Mouse (Mus musculus) lung, embryonic 14.5 days (tissue): ENCODE measurements at regions not wholly inside any gene's neighbourhood (a gene's known extent, or its start where the extent isn't known, plus 50 kb on each side); places are given as distances from the start of the nearest gene placed in this dataset.

ENCODE experiments used
- ATAC-seq: fragments of 200-750 bp; cut with Nextera tagmentation; 2 replicates; pipeline ENCODE4 v1.8.0; 2017; ENCODE audit warnings: mild to moderate bottlenecking, moderate TSS enrichment, moderate library complexity; ENCODE audit not compliant: insufficient read depth
- DNase-seq: peaks from one replicate; pipeline ENCODE4 v3.0.0-alpha.2; 2015
- H3K27ac ChIP-seq: fragments of 300-500 bp; sonication (generic); 2 replicates; pipeline ENCODE4 v1.5.1; 2014; ENCODE audit warnings: low read depth, mild to moderate bottlenecking, moderate library complexity
- H3K27me3 ChIP-seq: fragments of 300-500 bp; sonication (generic); 2 replicates; pipeline ENCODE4 v1.6.1; 2014; ENCODE audit warnings: low read length, control low read depth; ENCODE audit not compliant: insufficient read depth
- H3K36me3 ChIP-seq: fragments of 300-500 bp; sonication (generic); 2 replicates; pipeline ENCODE4 v1.6.1; 2014; ENCODE audit warnings: control low read depth; ENCODE audit not compliant: insufficient read depth
- H3K4me1 ChIP-seq: fragments of 300-500 bp; sonication (generic); 2 replicates; pipeline ENCODE4 v1.6.1; 2014; ENCODE audit warnings: antibody characterized with exemption, control low read depth; ENCODE audit not compliant: insufficient read depth
- H3K4me2 ChIP-seq: fragments of 300-500 bp; sonication (generic); 2 replicates; pipeline ENCODE4 v1.6.1; 2014; ENCODE audit warnings: mild to moderate bottlenecking
- H3K4me3 ChIP-seq: fragments of 300-500 bp; sonication (generic); 2 replicates; pipeline ENCODE4 v1.5.1; 2014; ENCODE audit warnings: low read depth, low read length
- H3K9ac ChIP-seq: fragments of 300-500 bp; sonication (generic); 2 replicates; pipeline ENCODE4 v1.6.1; 2014
- H3K9me3 ChIP-seq: fragments of 300-500 bp; sonication (generic); 2 replicates; pipeline ENCODE4 v1.6.1; 2016; ENCODE audit warnings: low read depth, low read length, control low read depth
- CTCF ChIP-seq: IDR thresholded peaks from 2 replicates; pipeline ENCODE4 v1.5.1; 2016; ENCODE audit warnings: antibody characterized with exemption, low read depth
- WGBS: fragments of 180-500 bp; shearing (Covaris S2); extraction: QIAGEN DNeasy Blood & Tissue Kit; methylation state at CpG from one replicate; pipeline ENCODE4 v1.1.7; 2014; 5-methylcytosine and 5-hydroxymethylcytosine counted together

DNA sequence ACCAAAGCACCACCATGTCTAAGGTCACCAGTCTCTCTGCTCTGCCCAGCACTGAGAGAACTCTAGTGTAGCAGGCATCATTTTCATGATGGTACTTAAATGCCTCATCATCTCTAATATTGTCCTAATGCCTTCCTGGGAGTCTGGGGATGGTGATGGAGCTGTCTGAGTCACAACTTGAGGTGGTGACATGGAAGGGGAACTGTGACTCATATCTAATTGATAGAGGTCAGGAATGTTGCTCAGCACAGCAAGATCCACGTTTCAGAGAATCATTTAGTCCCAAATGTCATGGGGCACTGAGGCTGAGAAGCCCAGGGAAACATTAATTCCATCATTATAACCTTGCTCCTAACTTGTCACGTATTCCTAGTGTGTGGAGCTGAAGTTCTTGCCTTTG, 93.0 kb downstream of the Uqcrfs1 start:
- H3K9ac ChIP-seq = no peak overlapping the region
- WGBS = 57% methylated on average over 2 of the region's 2 CpGs

GRCm38 (mm10) chr13:30448895-30449294, 96.3 kb downstream of the Uqcrfs1 start:
- no peak overlapping the region for H3K9ac ChIP-seq
- ATAC-seq = peak; percentile 38; the same call in 1 of the 2 replicates

More for the DNA sequence above, 93.0 kb downstream of the Uqcrfs1 start:
- no peak overlapping the region for H3K4me3 ChIP-seq
- no peaks in the 10 kb centered on the region for H3K36me3 ChIP-seq
- no peaks in the 10 kb centered on the region for H3K9me3 ChIP-seq
- H3K4me1 ChIP-seq = no peaks in the 10 kb centered on the region
- ATAC-seq (no peak), DNase-seq (no peak)
- H3K27me3 ChIP-seq = no peaks in the 10 kb centered on the region
- H3K27ac ChIP-seq = no peak overlapping the region
- H3K4me2 ChIP-seq = no peak overlapping the region
- TF ChIP-seq CTCF = no peak

More at GRCm38 (mm10) chr13:30448895-30449294, 96.3 kb downstream of the Uqcrfs1 start:
- Histone ChIP-seq H3K36me3 (no peaks in the 10 kb centered on the region), H3K4me2 (no peak overlapping the region), H3K27me3 (no peaks in the 10 kb centered on the region), H3K27ac (no peak overlapping the region), H3K9me3 (no peaks in the 10 kb centered on the region), H3K4me1 (no peaks in the 10 kb centered on the region), H3K4me3 (no peak overlapping the region)
- 71% methylated on average over 4 of the region's 4 CpGs for WGBS
- DNase-seq = peak; percentile 64
- no peak for TF ChIP-seq CTCF
